Mouse (Mus musculus): ENCODE measurements around the gene Epb41.
A peak's percentile ranks its signal among the peaks of the same experiment; 100 is the strongest.

Gene Epb41

GRCm38 (mm10) chr4:131883571-131883970 is 191.6 kb downstream of the Epb41 start:
- DNase-seq, result no peak

DNA sequence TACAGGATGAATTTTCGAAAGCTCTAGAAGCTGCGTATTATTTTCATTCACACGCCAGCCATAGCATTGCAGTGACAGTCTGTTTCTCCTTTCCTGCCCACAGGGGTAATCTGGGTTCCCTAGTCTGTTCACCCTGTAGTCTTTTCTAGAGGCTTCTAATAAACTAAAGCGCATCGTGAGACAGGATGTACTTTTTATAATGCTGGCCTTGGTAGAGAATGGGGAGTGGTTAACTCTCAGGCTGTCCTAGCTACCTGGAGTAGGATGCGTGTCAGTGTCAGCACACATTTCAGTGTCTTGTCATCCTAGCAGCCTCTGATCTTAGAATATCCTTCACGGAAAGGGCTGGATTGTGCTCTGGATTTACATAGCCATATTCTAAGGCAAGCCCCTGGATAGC is 193.8 kb downstream of the Epb41 start:
- DNase-seq, result no peak

DNA sequence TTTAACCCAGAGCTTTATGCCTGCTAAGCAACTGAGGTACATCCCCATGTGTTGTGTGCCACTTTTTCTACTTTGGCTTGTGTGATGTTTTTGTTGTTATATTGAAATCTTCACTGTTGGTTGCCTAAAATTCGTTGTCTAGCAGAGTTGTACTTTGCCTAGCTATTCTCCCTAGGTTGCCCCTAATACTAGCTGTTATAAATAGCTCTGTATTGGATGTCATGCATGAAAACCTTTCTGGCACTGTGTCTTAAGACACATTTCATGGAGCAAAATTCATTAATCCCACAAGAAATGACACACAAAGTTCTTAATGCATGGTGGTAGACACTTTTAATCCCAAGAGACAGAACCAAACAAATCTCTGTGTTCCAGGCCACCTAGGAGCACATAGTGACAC is 195.4 kb downstream of the Epb41 start:
- no peak for DNase-seq

DNA sequence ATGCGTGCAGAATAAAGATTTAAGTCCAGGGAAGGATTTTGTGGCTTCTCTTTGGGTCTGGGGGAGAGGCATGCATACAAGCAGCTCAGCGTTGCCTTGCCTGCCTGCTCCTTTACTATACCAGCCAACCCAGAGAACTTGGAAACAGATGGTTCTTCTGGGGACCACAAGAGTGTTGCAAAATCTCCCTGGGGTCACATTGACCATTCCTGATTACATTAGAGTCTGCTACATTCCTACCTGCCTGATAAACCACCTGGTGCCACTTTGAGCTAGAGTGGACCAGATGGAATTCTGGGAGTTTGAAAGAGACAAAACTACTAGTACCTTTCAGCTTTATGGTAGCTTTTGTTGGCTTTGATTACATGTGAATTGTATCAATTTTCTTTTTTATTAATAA is 198.3 kb downstream of the Epb41 start:
- no peak for DNase-seq

DNA sequence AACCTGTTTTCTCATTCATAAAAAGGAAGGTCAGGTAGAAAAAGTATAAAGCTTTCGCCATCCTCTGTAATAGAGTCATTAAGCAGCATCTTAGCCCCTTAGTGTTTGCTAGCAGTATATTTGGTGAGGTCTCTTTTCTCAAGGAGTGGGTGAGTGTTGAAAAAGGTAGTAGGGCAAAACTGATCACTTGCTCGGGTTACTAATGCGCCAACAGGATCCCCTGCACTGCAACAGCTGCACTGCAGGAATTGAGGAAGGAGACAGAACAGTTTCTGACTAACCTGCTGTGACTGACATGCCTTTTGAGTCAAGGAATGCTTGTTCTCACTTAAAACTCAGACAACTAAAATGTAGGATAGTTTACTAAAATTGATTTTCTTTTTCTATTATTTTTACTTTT is 199.9 kb downstream of the Epb41 start:
- DNase-seq, result peak; percentile 16

DNA sequence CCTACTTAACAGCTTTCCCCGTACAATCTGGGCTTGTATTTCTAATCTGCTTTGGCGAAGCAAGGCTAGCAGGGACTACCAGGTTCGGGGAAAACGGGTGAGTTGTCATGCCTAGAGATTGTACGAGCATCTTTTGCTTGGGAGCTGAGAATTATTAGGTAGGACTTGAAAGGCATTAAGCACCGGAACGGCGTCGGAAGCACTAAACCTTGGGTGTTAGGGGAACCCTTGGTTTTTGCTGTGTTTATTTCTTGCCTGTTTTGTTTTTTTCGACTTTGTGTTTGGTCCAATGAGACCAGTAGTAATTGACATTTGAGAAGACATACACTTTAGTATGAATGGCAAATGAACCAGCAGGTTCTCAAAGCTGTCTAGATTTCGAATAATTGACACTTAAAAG is 200.6 kb downstream of the Epb41 start:
- DNase-seq, result no peak

- DNase-seq, result no peak
Measured at GRCm38 (mm10) chr4:131874169-131874536, 201.0 kb downstream of the Epb41 start.

Measured in thymus, postnatal 4 days (tissue).